Mouse (Mus musculus) kidney, embryonic 16.5 days (tissue): Measurements from ENCODE around the gene Myo6. TPM values are rescaled to one million over a fixed set of nuclear protein-coding genes. Genes with fewer than 3 reads are reported as not detected.
A peak's percentile ranks its signal among the peaks of the same experiment; 100 is the strongest.

Experiments used
- ATAC-seq: fragments of 200-750 bp; cut with Nextera tagmentation; 2 replicates; pipeline ENCODE4 v1.8.0; 2017; ENCODE audit warnings: moderate TSS enrichment; ENCODE audit not compliant: low FRiP score, low TSS enrichment
- H3K27ac ChIP-seq: fragments of 300-500 bp; sonication (generic); 2 replicates; pipeline ENCODE4 v1.5.1; 2014; ENCODE audit warnings: low read length
- H3K27me3 ChIP-seq: fragments of 300-500 bp; sonication (generic); 2 replicates; pipeline ENCODE4 v1.6.1; 2014; ENCODE audit warnings: low read length, control low read depth, mixed read lengths; ENCODE audit not compliant: insufficient read depth
- H3K36me3 ChIP-seq: fragments of 300-500 bp; sonication (generic); 2 replicates; pipeline ENCODE4 v1.6.1; 2014; ENCODE audit warnings: low read length, control low read depth, mixed read lengths; ENCODE audit not compliant: insufficient read depth
- H3K4me1 ChIP-seq: fragments of 300-500 bp; sonication (generic); 2 replicates; pipeline ENCODE4 v1.6.1; 2014; ENCODE audit warnings: low read length, control low read depth, mixed read lengths; ENCODE audit not compliant: insufficient read depth
- H3K4me2 ChIP-seq: fragments of 300-500 bp; sonication (generic); replicated peaks from 2 replicates; pipeline ENCODE4 v1.6.1; 2014; ENCODE audit warnings: low read depth, low read length
- H3K4me3 ChIP-seq: fragments of 300-500 bp; sonication (generic); 2 replicates; pipeline ENCODE4 v1.5.1; 2014; ENCODE audit warnings: mild to moderate bottlenecking, low read length
- H3K9ac ChIP-seq: fragments of 300-500 bp; sonication (generic); replicated peaks from 2 replicates; pipeline ENCODE4 v1.6.1; 2014; ENCODE audit warnings: low read length
- H3K9me3 ChIP-seq: fragments of 300-500 bp; sonication (generic); 2 replicates; pipeline ENCODE4 v1.6.1; 2016; ENCODE audit warnings: low read length, control low read depth
- WGBS: fragments of 180-500 bp; shearing (Covaris S2); extraction: QIAGEN DNeasy Blood & Tissue Kit; methylation state at CpG from one replicate; pipeline ENCODE4 v1.1.7; 2014; 5-methylcytosine and 5-hydroxymethylcytosine counted together
- polyA plus RNA-seq: library from polyadenylated mRNA; unstranded; fragments of >200 nt; fragmentation: Nextera tagmentation; extraction: Ambion mirVana; gene quantifications from 2 replicates; pipeline ENCODE4 v1.2.1, GENCODE M21; 2015

The Myo6 gene
- polyA plus RNA-seq, 1 experiment from 2014 or later, result 62.6 TPM

DNA sequence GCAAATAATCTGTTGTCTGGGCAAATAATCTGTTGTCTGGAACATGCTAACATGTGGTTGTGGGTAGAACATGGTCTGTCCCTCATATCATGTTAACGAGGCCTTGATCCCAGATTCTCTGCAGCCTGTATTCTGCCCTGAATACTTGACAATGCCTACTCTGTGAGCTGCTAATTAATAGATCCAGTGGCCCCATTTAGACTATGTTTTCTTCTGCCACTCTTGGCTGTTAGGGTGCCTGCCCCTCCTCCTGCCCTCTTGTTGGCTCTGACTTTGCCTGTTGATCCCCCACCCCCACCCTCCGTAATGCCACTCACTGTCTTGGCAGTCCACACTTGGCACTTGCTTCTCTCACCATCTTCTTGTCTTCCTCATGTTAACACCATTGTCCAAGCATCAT, 13.8 kb downstream of the Myo6 start:
- 95% methylated on average over 2 of the region's 2 CpGs for WGBS
- Histone ChIP-seq H3K27ac (no peak overlapping the region), H3K9ac (no peak overlapping the region), H3K36me3 (peaks cover 7% of the 10 kb centered on the region; the same call in 1 of the 2 replicates), H3K27me3 (no peaks in the 10 kb centered on the region), H3K4me1 (peaks cover 9% of the 10 kb centered on the region), H3K4me2 (no peak overlapping the region), H3K9me3 (no peaks in the 10 kb centered on the region), H3K4me3 (no peak overlapping the region)
- no peak for ATAC-seq

DNA sequence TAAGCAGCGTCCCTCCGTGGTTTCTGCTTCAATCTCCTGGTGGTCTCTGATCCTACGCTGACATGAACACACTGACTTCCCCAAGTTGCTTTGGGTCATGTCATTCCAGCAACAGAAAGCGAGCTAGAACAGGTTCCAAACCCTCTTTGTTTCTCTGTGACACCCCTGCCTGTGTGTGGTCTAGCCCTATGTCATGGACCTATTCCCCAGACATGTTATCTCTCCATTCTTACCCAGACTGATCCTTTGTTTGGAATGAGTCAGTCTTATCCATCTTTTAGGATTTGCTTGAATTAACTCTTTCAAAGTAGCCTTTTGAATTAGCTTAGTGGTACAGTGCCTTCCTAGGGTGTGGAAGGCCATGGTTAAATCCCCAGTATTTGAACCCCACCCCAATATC, 14.9 kb downstream of the Myo6 start:
- H3K27ac ChIP-seq, result no peak overlapping the region
- H3K4me3 ChIP-seq, result no peak overlapping the region
- no peak overlapping the region for H3K4me2 ChIP-seq
- peaks cover 4% of the 10 kb centered on the region; the same call in 1 of the 2 replicates for H3K36me3 ChIP-seq
- H3K4me1 ChIP-seq, result peaks cover 7% of the 10 kb centered on the region; the same call in 1 of the 2 replicates
- H3K9me3 ChIP-seq, result no peaks in the 10 kb centered on the region
- no peak for ATAC-seq
- no peaks in the 10 kb centered on the region for H3K27me3 ChIP-seq
- WGBS, result 93% methylated on average over 4 of the region's 4 CpGs
- H3K9ac ChIP-seq, result no peak overlapping the region

- H3K9me3 ChIP-seq, result no peaks in the 10 kb centered on the region
- H3K4me3 ChIP-seq, result no peak overlapping the region
- H3K27me3 ChIP-seq, result no peaks in the 10 kb centered on the region
- 74% methylated on average over 5 of the region's 5 CpGs for WGBS
- no peak overlapping the region for H3K27ac ChIP-seq
- ATAC-seq, result no peak
- H3K9ac ChIP-seq, result no peak overlapping the region
- H3K36me3 ChIP-seq, result 0 out of 2 replicates have a peak, but pooled peaks cover 3% of the 10 kb centered on the region
- H3K4me1 ChIP-seq, result peaks cover 7% of the 10 kb centered on the region; the same call in 1 of the 2 replicates
- H3K4me2 ChIP-seq, result no peak overlapping the region
These were observed 15.9 kb downstream of the Myo6 start for GRCm38 (mm10) chr9:80180771-80181170.

GRCm38 (mm10) chr9:80181692-80182091, 16.9 kb downstream of the Myo6 start:
- no peak for ATAC-seq
- Histone ChIP-seq H3K9ac (no peak overlapping the region), H3K36me3 (0 out of 2 replicates have a peak, but pooled peaks cover 3% of the 10 kb centered on the region), H3K4me3 (no peak overlapping the region), H3K4me2 (no peak overlapping the region), H3K9me3 (no peaks in the 10 kb centered on the region), H3K4me1 (peaks cover 7% of the 10 kb centered on the region; the same call in 1 of the 2 replicates), H3K27ac (no peak overlapping the region), H3K27me3 (no peaks in the 10 kb centered on the region)
- 86% methylated on average over 1 of the region's 1 CpGs for WGBS

- Histone ChIP-seq H3K27me3 (no peaks in the 10 kb centered on the region), H3K36me3 (0 out of 2 replicates have a peak, but pooled peaks cover 3% of the 10 kb centered on the region), H3K27ac (no peak overlapping the region), H3K4me3 (no peak overlapping the region), H3K4me1 (peaks cover 4% of the 10 kb centered on the region; the same call in 1 of the 2 replicates), H3K9me3 (no peaks in the 10 kb centered on the region), H3K4me2 (no peak overlapping the region), H3K9ac (no peak overlapping the region)
- no peak for ATAC-seq
- 80% methylated on average over 5 of the region's 5 CpGs for WGBS
These were observed 19.3 kb downstream of the Myo6 start for GRCm38 (mm10) chr9:80184138-80184537.

DNA sequence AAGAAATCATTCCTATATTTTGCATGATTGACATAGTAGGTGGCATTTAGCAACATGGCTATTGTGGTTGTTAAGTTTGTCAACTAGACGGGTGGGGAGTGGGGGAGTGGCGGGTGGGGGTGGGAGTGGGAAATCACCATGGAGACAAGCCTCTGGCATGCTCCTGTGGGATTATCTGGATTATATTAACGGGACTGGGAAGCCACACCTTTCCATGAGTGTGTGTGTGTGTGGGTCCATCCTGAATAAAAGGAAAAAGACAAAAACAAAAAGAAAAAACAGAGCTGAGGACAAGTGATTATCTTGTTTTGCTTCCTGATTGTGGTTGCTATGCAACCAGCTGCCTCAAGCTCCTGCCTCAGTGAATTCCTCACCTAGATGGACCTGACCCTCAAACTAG, 20.9 kb downstream of the Myo6 start:
- Histone ChIP-seq H3K27me3 (no peaks in the 10 kb centered on the region), H3K4me2 (no peak overlapping the region), H3K9ac (no peak overlapping the region), H3K9me3 (no peaks in the 10 kb centered on the region), H3K4me3 (no peak overlapping the region), H3K36me3 (0 out of 2 replicates have a peak, but pooled peaks cover 3% of the 10 kb centered on the region), H3K27ac (no peak overlapping the region), H3K4me1 (peaks cover 4% of the 10 kb centered on the region; the same call in 1 of the 2 replicates)
- 70% methylated on average over 3 of the region's 3 CpGs for WGBS
- ATAC-seq, result no peak

DNA sequence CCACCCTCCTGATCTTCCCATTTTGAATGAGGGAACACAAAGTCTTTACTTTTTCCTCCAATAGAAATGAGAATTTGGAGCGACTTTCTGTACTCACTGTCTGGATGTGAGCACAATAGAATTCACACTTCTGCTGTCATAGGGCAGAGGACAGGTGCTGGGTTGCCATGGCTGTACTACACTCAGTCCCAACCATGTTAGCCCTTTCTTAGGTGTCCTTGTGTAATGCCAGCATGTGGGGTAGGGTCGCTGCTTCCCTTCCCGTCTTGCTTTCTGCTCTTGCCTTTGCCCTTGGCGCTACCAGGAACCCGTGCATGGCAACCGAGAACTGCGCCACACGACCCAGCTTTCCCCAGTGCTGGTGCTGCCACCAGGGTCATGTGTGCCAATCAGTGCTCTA, 21.9 kb downstream of the Myo6 start:
- no peak for ATAC-seq
- Histone ChIP-seq H3K4me3 (no peak overlapping the region), H3K36me3 (no peaks in the 10 kb centered on the region), H3K27me3 (no peaks in the 10 kb centered on the region), H3K9ac (no peak overlapping the region), H3K27ac (no peak overlapping the region), H3K4me1 (peaks cover 4% of the 10 kb centered on the region; the same call in 1 of the 2 replicates), H3K4me2 (no peak overlapping the region), H3K9me3 (no peaks in the 10 kb centered on the region)
- 96% methylated on average over 8 of the region's 8 CpGs for WGBS

DNA sequence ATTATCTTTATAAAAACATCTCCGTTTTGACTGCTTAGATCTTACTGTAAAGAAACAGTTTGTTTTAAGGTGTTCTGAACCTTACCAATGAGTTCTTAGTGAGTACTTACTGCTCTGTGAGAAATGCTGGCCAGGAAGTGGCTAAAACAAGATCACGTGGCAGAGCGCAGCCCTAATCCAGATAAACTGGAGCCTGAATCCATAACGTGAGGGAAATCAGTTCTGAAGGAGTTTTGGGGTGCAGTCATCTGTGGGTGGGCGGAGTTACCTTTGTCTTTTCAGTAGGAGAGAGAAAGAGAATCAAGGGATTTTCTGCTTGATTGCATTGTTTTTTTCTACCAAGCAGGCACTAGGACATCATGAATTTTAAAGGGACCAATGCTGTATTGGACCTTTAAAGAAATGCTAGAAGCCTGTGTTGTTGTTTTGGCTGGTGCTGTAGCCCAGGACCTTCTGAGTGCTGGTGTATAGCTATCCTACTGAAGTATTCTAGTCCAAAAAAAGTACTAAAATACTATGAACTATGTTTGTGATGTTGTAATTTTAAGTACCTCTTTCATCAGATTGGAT, 23.6 kb downstream of the Myo6 start:
- no peak overlapping the region for H3K4me3 ChIP-seq
- H3K9ac ChIP-seq, result no peak overlapping the region
- no peaks in the 10 kb centered on the region for H3K27me3 ChIP-seq
- 55% methylated on average over 5 of the region's 5 CpGs for WGBS
- ATAC-seq, result no peak
- H3K4me2 ChIP-seq, result no peak overlapping the region
- H3K27ac ChIP-seq, result no peak overlapping the region; the same call in 1 of the 2 replicates
- H3K4me1 ChIP-seq, result peaks cover 7% of the 10 kb centered on the region; the same call in 1 of the 2 replicates
- no peaks in the 10 kb centered on the region for H3K36me3 ChIP-seq
- H3K9me3 ChIP-seq, result no peaks in the 10 kb centered on the region

DNA sequence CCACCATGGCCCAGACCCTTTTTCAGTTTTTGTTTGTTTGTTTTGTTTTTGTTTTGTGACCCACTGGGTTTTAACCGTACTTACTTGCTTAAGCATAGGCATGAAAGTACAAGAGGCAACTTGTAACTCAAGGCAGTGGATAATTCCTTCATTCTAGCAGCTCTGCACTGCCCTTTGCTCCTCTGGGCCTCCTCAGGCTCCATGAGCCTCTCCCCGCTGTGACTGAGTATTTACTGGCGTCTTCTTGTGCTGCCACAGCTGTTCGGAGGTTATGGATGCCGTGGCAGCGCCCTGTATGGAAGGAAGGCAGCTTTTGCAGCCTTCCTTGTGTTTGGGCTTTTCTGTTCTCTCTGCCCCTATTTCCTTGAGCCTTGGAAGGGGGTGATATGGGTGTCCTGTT, 26.4 kb downstream of the Myo6 start:
- Histone ChIP-seq H3K27me3 (no peaks in the 10 kb centered on the region), H3K4me1 (peaks cover 10% of the 10 kb centered on the region; the same call in 1 of the 2 replicates), H3K9me3 (no peaks in the 10 kb centered on the region), H3K4me2 (no peak overlapping the region), H3K9ac (no peak overlapping the region), H3K36me3 (no peaks in the 10 kb centered on the region), H3K4me3 (no peak overlapping the region), H3K27ac (no peak overlapping the region)
- WGBS, result 73% methylated on average over 6 of the region's 6 CpGs
- ATAC-seq, result no peak

GRCm38 (mm10) chr9:80192324-80192723, 27.5 kb downstream of the Myo6 start:
- no peaks in the 10 kb centered on the region for H3K27me3 ChIP-seq
- H3K4me1 ChIP-seq, result peaks cover 16% of the 10 kb centered on the region
- no peak overlapping the region for H3K9ac ChIP-seq
- H3K4me3 ChIP-seq, result no peak overlapping the region
- 71% methylated on average over 10 of the region's 10 CpGs for WGBS
- H3K9me3 ChIP-seq, result no peaks in the 10 kb centered on the region
- no peak overlapping the region for H3K4me2 ChIP-seq
- no peak overlapping the region for H3K27ac ChIP-seq
- ATAC-seq, result peak; percentile 50
- H3K36me3 ChIP-seq, result no peaks in the 10 kb centered on the region
